Mouse (Mus musculus) regulatory T cell (primary cell): ENCODE results near the gene Crebbp.
"Not testable (repeated sequence)": the region's sequence is repeated elsewhere in the genome, so short reads cannot be mapped to it uniquely, and the experiment has no call there.

Experiments used
- in situ Hi-C: fragments of 300-600 bp; cut with MboI, MseI; formaldehyde crosslinking; loops from one replicate; pipeline ENCODE4 v1.15.1; 2025; ENCODE audit warnings: high pct_unique_total_duplicates

Crebbp gene

GRCm38 (mm10) chr16:4160246-4160897 lies 53.4 kb downstream of the Crebbp start:
- in situ Hi-C loops = loop anchor here (5.0 kb wide), 1 partner anchor 87 kb away; no protein-coding TSS in a partner anchor

- in situ Hi-C loops = no loop called here
These were observed 60.7 kb downstream of the Crebbp start for GRCm38 (mm10) chr16:4153121-4153520.

- in situ Hi-C loops = no loop called here
These were observed 75.3 kb downstream of the Crebbp start for GRCm38 (mm10) chr16:4138541-4138940.

GRCm38 (mm10) chr16:4133754-4134153 lies 80.0 kb downstream of the Crebbp start:
- in situ Hi-C loops = no loop called here

GRCm38 (mm10) chr16:4128894-4129293 lies 84.9 kb downstream of the Crebbp start:
- in situ Hi-C loops = no loop called here

GRCm38 (mm10) chr16:4117072-4117471 lies 96.7 kb downstream of the Crebbp start:
- in situ Hi-C loops = no loop called here

- in situ Hi-C loops = no loop called here
These were observed 113.4 kb downstream of the Crebbp start for GRCm38 (mm10) chr16:4100374-4100773.

- in situ Hi-C loops = no loop called here
These were observed 116.3 kb downstream of the Crebbp start for GRCm38 (mm10) chr16:4097521-4097920.

GRCm38 (mm10) chr16:4096898-4097297 lies 116.9 kb downstream of the Crebbp start:
- in situ Hi-C loops = no loop called here

GRCm38 (mm10) chr16:4096141-4096540 lies 117.7 kb downstream of the Crebbp start:
- in situ Hi-C loops = no loop called here

GRCm38 (mm10) chr16:4087214-4087913 lies 126.4 kb downstream of the Crebbp start:
- in situ Hi-C loops = no loop called here

GRCm38 (mm10) chr16:4085851-4086387 lies 127.9 kb downstream of the Crebbp start:
- in situ Hi-C loops = no loop called here

GRCm38 (mm10) chr16:4085051-4085450 lies 128.7 kb downstream of the Crebbp start:
- in situ Hi-C loops = no loop called here

- in situ Hi-C loops = not testable (repeated sequence)
These were observed 133.4 kb downstream of the Crebbp start for GRCm38 (mm10) chr16:4080419-4080818.

- in situ Hi-C loops = loop anchor here (5.0 to 10.0 kb wide), 4 partner anchors 72 to 475 kb away; partner anchors contain the start of gene Tfap4
These were observed 134.1 kb downstream of the Crebbp start for GRCm38 (mm10) chr16:4079656-4080055.

GRCm38 (mm10) chr16:4078302-4078701 lies 135.5 kb downstream of the Crebbp start:
- in situ Hi-C loops = loop anchor here (5.0 to 10.0 kb wide), 4 partner anchors 71 to 476 kb away; partner anchors contain the start of gene Tfap4

GRCm38 (mm10) chr16:4077384-4078061 lies 136.3 kb downstream of the Crebbp start, which contains the start of gene Trap1:
TSS of gene Trap1 (minus strand) at chr16:4077827.
- in situ Hi-C loops = loop anchor here (5.0 to 10.0 kb wide), 4 partner anchors 70 to 477 kb away; partner anchors contain the start of gene Tfap4

GRCm38 (mm10) chr16:4074836-4075235 lies 139.0 kb downstream of the Crebbp start:
- in situ Hi-C loops = loop anchor here (5.0 to 10.0 kb wide), 4 partner anchors 68 to 480 kb away; partner anchors contain the start of gene Tfap4

- in situ Hi-C loops = loop anchor here (10.0 kb wide), 2 partner anchors 221 to 481 kb away; partner anchors contain the start of gene Tfap4
These were observed 139.5 kb downstream of the Crebbp start for GRCm38 (mm10) chr16:4074297-4074696.

GRCm38 (mm10) chr16:4068588-4068987 lies 145.2 kb downstream of the Crebbp start:
- in situ Hi-C loops = no loop called here

GRCm38 (mm10) chr16:4064945-4065344 lies 148.9 kb downstream of the Crebbp start:
- in situ Hi-C loops = no loop called here

GRCm38 (mm10) chr16:4053811-4054210 lies 160.0 kb downstream of the Crebbp start:
- in situ Hi-C loops = no loop called here
